Mouse (Mus musculus) embryonic fibroblast, embryonic 13.5 days (primary cell): ENCODE measurements around the gene Rab4b. TPM values are rescaled to one million over a fixed set of nuclear protein-coding genes. Genes with fewer than 3 reads are reported as not detected.

Source experiments
- H3K27ac ChIP-seq: 2 replicates; pipeline ENCODE4 v1.5.1; 2012; ENCODE audit warnings: low read length, control low read depth, inconsistent platforms; ENCODE audit not compliant: insufficient read depth
- H3K4me1 ChIP-seq: 2 replicates; pipeline ENCODE4 v1.6.1; 2011; ENCODE audit warnings: low read length; ENCODE audit not compliant: control insufficient read depth, insufficient read depth
- H3K4me3 ChIP-seq: 2 replicates; pipeline ENCODE4 v1.5.1; 2011; ENCODE audit warnings: mild to moderate bottlenecking, control low read depth, low read length; ENCODE audit not compliant: insufficient read depth
- CTCF ChIP-seq: IDR thresholded peaks from 2 replicates; pipeline ENCODE4 v1.5.1; 2011; ENCODE audit warnings: mild to moderate bottlenecking, control low read depth, low read length, moderate library complexity, borderline replicate concordance; ENCODE audit not compliant: insufficient read depth
- POLR2A ChIP-seq: IDR thresholded peaks from 2 replicates; pipeline ENCODE4 v1.6.1; 2011; ENCODE audit warnings: low read depth, mild to moderate bottlenecking, control low read depth, low read length, moderate library complexity
- polyA plus RNA-seq: library from polyadenylated mRNA; stranded (reverse); fragments of >200 nt; gene quantifications from 2 replicates; pipeline ENCODE4 v1.2.4, GENCODE M21; 2011; ENCODE audit warnings: low read depth; ENCODE audit not compliant: missing spikeins, insufficient read length

The Rab4b gene
- polyA plus RNA-seq, 1 experiment: 50.0 TPM

DNA sequence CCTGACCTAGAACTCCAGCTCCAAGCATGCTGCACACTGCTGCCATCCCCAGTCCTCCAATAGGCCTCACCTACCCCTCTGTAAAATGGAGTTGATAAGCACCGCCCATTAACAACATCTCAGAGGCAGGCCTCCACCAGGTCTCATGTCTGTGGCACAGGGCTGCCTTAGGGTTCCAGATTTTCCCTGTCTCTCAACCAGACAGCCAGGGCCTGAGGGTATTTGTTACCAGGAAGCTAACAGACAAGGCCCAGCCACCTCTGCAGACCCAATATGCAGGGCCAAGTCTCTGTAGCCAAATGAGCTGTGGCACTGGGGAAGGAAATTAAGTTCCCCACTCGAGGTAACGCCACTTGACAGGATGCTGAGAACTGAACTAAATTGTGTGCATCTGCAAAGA lies 17.8 kb downstream of the Rab4b start:
- H3K4me1 ChIP-seq: no peaks in the 10 kb centered on the region; the same call in none of the 2 replicates
- no peak overlapping the region for H3K4me3 ChIP-seq
- no peak overlapping the region for H3K27ac ChIP-seq
- TF ChIP-seq POLR2A (no peak), CTCF (no peak)

DNA sequence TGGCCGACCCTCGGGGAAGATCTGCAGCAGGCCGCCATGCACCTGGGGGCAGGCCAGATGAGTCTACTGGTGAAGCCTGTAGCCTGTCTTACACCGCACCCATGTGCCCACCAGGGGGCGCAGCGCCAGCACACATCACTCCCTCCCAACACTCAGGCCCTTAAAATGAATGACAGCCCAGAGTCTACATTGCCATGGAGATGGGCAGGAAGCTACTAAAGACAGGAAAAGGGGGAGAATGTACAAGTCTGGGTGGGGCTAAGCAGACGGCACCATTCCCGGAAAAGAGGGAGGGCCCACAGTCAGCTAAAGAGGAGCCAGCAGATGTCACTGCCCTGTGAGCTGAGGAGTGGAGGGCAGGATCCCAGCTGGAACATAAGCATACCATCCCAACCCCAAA lies 18.8 kb downstream of the Rab4b start:
- TF ChIP-seq POLR2A (no peak), CTCF (peak; percentile 95)
- H3K4me1 ChIP-seq: no peaks in the 10 kb centered on the region; the same call in none of the 2 replicates
- no peak overlapping the region for H3K4me3 ChIP-seq
- H3K27ac ChIP-seq: no peak overlapping the region

- TF ChIP-seq CTCF: no peak
Observed at GRCm38 (mm10) chr7:27159256-27159655, 19.4 kb downstream of the Rab4b start.

DNA sequence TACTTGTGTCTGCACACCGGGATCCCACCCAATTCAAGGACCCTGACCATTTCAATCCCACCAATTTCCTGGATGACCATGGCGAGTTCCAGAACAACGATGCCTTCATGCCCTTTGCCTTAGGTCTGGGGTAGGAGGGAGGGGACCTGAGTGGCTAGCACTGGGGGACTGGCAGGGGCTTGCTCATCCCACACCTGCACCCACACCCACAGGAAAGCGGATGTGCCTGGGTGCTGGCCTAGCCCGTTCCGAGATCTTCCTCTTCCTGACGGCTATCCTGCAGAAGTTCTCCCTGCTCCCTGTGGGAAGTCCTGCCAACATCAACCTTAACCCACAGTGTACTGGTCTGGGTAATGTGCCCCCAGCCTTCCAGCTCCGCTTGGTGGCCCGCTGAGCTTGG lies 20.5 kb downstream of the Rab4b start:
- Histone ChIP-seq H3K4me1 (no peaks in the 10 kb centered on the region), H3K4me3 (no peak overlapping the region), H3K27ac (no peak overlapping the region)
- TF ChIP-seq POLR2A: no peak
- TF ChIP-seq CTCF: no peak

More at GRCm38 (mm10) chr7:27159256-27159655, 19.4 kb downstream of the Rab4b start:
- H3K27ac ChIP-seq: no peak overlapping the region
- no peaks in the 10 kb centered on the region; the same call in 1 of the 2 replicates for H3K4me1 ChIP-seq
- no peak overlapping the region for H3K4me3 ChIP-seq

DNA sequence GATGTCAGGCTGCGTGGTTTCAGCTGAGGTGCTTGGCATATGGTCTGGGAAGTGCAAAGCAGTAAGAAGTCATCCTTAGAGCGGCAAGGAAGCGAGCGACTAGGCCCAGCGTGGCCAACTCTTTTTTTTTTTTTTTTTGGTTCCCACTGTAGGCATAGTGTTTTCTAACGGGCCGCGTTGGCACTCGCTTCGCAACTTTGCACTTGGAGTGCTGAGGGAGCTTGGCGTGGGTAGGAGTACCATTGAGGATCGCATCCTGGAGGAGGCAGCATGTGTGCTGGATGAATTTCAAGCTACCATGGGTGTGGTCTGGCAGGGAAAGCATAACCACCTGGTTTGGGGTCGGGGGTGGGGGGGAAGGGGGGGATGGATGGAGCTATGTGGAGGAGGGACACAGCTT lies 22.7 kb downstream of the Rab4b start:
- Histone ChIP-seq H3K4me1 (no peaks in the 10 kb centered on the region), H3K27ac (no peak overlapping the region), H3K4me3 (no peak overlapping the region)
- TF ChIP-seq CTCF (no peak), POLR2A (no peak)

DNA sequence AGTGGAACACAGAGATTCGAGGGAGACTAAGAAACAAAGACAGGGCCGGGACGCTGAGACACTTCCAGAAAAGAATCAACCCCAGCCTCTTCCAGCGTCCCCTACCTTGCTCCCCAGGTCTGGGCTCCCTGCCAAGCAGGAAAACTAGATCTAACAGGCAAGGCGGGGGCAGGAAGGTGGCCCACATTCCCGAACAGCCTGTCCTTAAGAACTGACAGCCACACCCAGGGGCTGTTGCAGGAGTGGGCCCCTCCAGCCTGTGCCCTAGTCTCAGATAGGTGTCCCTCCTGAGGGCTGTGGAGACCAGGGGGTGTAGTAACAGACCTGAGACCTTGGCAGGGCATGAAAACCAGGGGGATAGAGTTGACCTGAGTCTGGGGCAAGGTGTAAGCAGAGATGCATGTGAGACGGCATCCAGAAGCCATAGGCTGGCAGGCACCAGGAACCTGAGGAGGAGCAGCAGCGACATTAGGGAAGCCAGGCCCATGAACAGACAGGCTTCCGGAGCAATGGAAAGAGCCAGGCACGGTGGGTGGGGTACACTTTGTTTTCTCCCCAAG lies 25.4 kb downstream of the Rab4b start, which contains the start of gene Cyp2t4:
TSS of gene Cyp2t4 (plus strand) at position 510 of the 560 bp plus-strand sequence.
- Histone ChIP-seq H3K4me3 (no peak within 1 kb of the TSS), H3K27ac (no peak within 1 kb of the TSS), H3K4me1 (no peaks in the 10 kb centered on the region)
- TF ChIP-seq POLR2A (no peak), CTCF (no peak)

DNA sequence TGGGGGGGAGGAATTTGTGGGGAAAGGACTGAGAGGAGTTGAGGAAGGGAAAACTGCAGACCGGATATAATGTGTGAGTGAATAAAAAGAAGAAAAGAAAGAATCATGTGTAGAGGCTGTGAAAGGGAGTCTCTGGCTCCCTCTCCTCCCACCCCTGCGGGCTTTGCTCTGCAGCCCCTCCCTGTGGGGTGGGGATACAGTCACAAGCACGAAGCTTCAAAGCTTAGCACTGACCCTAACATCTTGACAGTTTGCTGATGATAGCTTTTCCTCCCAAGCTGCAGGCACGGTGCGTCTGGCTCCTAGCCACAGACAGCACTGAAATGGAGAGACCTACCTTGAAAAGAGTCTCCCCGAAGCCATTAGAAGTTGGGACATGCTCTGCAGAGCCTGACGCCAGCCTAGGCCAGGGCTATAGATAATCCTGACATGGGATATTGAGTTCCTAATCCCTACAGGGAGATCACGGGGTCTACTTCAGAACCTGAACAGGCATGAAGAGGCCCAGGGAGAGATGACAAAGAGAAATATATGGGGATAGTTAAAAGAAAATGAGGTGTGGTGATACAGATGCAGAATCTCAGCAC lies 42.2 kb downstream of the Rab4b start:
- no peak overlapping the region for H3K4me3 ChIP-seq
- no peaks in the 10 kb centered on the region for H3K4me1 ChIP-seq
- TF ChIP-seq CTCF: no peak
- TF ChIP-seq POLR2A: no peak
- no peak overlapping the region for H3K27ac ChIP-seq

GRCm38 (mm10) chr7:27133757-27134156 lies 44.9 kb downstream of the Rab4b start:
- H3K27ac ChIP-seq: no peak overlapping the region
- no peaks in the 10 kb centered on the region for H3K4me1 ChIP-seq
- H3K4me3 ChIP-seq: no peak overlapping the region
- no peak for TF ChIP-seq CTCF
- TF ChIP-seq POLR2A: no peak

DNA sequence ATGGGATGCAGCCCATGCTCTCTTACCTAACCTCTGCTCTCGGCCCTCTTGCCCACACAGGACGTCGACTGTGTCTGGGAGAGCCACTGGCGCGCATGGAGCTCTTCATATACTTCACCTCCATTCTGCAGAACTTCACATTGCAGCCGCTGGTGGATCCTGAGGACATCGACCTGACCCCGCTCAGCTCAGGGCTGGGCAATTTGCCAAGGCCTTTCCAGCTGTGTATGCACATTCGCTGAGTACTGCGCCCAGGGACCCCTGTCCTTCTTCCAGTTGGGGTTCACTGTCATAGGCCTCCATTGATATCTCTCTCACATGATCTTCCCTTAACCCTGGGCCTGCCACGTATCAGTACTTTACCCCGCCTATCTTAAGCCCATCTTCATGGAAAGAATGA lies 45.5 kb downstream of the Rab4b start:
- Histone ChIP-seq H3K4me1 (no peaks in the 10 kb centered on the region), H3K4me3 (no peak overlapping the region), H3K27ac (no peak overlapping the region)
- TF ChIP-seq CTCF (no peak), POLR2A (no peak)

GRCm38 (mm10) chr7:27132588-27132987 lies 46.1 kb downstream of the Rab4b start:
- no peak overlapping the region for H3K27ac ChIP-seq
- no peak overlapping the region for H3K4me3 ChIP-seq
- no peak for TF ChIP-seq CTCF
- TF ChIP-seq POLR2A: no peak
- H3K4me1 ChIP-seq: no peaks in the 10 kb centered on the region

DNA sequence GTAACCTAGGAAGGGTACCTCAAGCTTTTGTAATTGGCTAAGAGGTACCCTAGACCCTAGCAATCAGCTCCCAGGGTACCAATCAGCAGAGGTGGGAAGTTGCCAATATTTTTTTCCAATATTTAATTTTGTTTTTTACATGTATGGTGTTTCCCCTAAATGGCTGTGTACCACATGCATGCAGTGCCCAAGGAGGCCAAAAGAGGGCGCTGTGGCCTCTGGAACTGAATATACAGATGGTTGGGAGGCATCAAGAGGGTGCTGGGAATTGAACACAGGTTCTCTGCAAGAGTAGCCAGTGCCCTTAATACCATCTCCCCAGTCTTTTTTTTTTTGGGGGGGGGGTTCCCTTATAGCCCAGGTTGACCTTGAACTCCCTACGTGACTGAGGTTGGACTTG lies 47.3 kb downstream of the Rab4b start:
- H3K4me3 ChIP-seq: no peak overlapping the region
- H3K4me1 ChIP-seq: no peaks in the 10 kb centered on the region
- H3K27ac ChIP-seq: no peak overlapping the region
- TF ChIP-seq POLR2A (no peak), CTCF (no peak)
